Mouse (Mus musculus) CH12.LX (cell line): ENCODE data around the gene Trmu.

Experiments used
- CTCF ChIP-seq, 2 experiments: IDR thresholded peaks in 1 of 2; conservative IDR thresholded peaks in 1 of 2; 2 replicates each; pipeline ENCODE4 v1.5.1; 2011 to 2012; ENCODE audit warnings: low read depth in 2 of 2, low read length in 2 of 2, improper control_type of control experiment in 1 of 2, inconsistent platforms in 1 of 2, mild to moderate bottlenecking in 1 of 2, moderate library complexity in 1 of 2
- EP300 ChIP-seq: IDR thresholded peaks from 2 replicates; pipeline ENCODE4 v1.6.1; 2011; ENCODE audit warnings: low read length, improper control_type of control experiment
- HCFC1 ChIP-seq: IDR thresholded peaks from 2 replicates; pipeline ENCODE4 v1.6.1; 2012; ENCODE audit warnings: low read depth, mild to moderate bottlenecking, inconsistent platforms, low read length, improper control_type of control experiment
- KAT2A ChIP-seq: IDR thresholded peaks from 2 replicates; pipeline ENCODE4 v1.6.1; 2012; ENCODE audit warnings: low read length, improper control_type of control experiment, inconsistent platforms; ENCODE audit not compliant: insufficient replicate concordance
- MAFK ChIP-seq: IDR thresholded peaks from 2 replicates; pipeline ENCODE4 v1.6.1; 2011; ENCODE audit warnings: low read length, improper control_type of control experiment; ENCODE audit not compliant: insufficient replicate concordance
- MAX ChIP-seq: IDR thresholded peaks from 2 replicates; pipeline ENCODE4 v1.6.1; 2011; ENCODE audit warnings: low read length, improper control_type of control experiment
- POLR2A ChIP-seq: IDR thresholded peaks from 2 replicates; pipeline ENCODE4 v1.6.1; 2011; ENCODE audit warnings: low read depth, mild to moderate bottlenecking, improper control_type of control experiment, low read length
- USF1 ChIP-seq: IDR thresholded peaks from 2 replicates; pipeline ENCODE4 v1.6.1; 2014; ENCODE audit warnings: low read depth, mild to moderate bottlenecking, inconsistent platforms, low read length, improper control_type of control experiment
- ZC3H11A ChIP-seq: IDR thresholded peaks from 2 replicates; pipeline ENCODE4 v1.6.1; 2012; ENCODE audit warnings: low read depth, mild to moderate bottlenecking, inconsistent platforms, low read length, improper control_type of control experiment
- ZNF384 ChIP-seq: IDR thresholded peaks from 2 replicates; pipeline ENCODE4 v1.6.1; 2012; ENCODE audit warnings: low read depth, low read length, improper control_type of control experiment, inconsistent platforms

GRCm38 (mm10) chr15:85896284-85896683 is 17.2 kb downstream of the Trmu start:
- TF ChIP-seq CTCF (conservative IDR thresholded peaks at IDR 0.05 in 1 of 2, IDR thresholded peaks at IDR 0.05 in 1 of 2; ENCODE audit: low read depth in 2 of 2, low read length in 2 of 2) (peak; percentile 91 to 92), HCFC1 (no peak), EP300 (no peak), ZC3H11A (peak; percentile 25; the same call in 1 of the 2 replicates), POLR2A (no peak), ZNF384 (no peak), USF1 (no peak), MAX (no peak; the same call in 1 of the 2 replicates), MAFK (no peak), KAT2A (no peak)
